Mouse (Mus musculus) layer of hippocampus, postnatal 14 days (tissue): ENCODE results near the gene Tagap1. TPM values are rescaled to one million over a fixed set of nuclear protein-coding genes. Genes with fewer than 3 reads are reported as not detected.
A peak's percentile ranks its signal among the peaks of the same experiment; 100 is the strongest.
"Not testable (repeated sequence)": the region's sequence is repeated elsewhere in the genome, so short reads cannot be mapped to it uniquely, and the experiment has no call there.

Source experiments
- DNase-seq, 2 experiments: peaks; one replicate each; pipeline ENCODE4 v3.0.0; 2021 to 2022; ENCODE audit warnings: low spot score in 2 of 2, mixed read lengths in 1 of 2
- long read RNA-seq, 2 experiments: library from polyadenylated mRNA; stranded (forward); transcript quantifications; one replicate each; pipeline ENCODE4 v2.0.0; 2021
- total RNA-seq, 2 experiments: library from RNA; stranded (reverse); gene quantifications; 2 replicates each; pipeline ENCODE4 v1.2.3; 2021

Tagap1 gene
- total RNA-seq = 10 to 100 TPM; 22.1 to 23.6 TPM
- long read RNA-seq, experiment 1, partial matches to known transcripts = 57 of 74 reads
- long read RNA-seq, experiment 1, other reads (novel, unspliced or antisense) = 17 of 74 reads
- long read RNA-seq, experiment 2, partial matches to known transcripts = 55 of 91 reads
- long read RNA-seq, experiment 2, other reads (novel, unspliced or antisense) = 36 of 91 reads

DNA sequence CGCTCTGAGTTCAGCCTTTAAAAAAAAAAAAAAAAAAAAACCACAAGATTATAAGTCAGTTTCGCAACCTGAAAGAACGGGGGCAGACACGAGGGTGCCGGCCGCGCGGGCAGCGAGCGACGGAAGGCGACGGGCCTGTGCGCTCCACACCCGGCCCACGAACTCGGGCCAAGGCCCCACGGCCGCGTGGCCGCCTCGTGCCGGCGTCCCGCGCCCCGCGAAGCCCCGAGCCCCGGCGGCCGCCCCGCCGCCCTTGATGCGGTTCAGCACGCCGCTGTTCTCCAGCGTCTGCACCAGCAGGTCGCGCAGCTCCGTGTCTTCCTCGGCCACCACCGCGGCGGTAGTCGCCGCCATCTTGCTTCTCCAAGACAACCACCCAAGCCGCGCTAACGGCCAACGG lies at the start of gene Tagap1:
Gene Tagap1, minus strand, starts transcription at position 381 of the 400 bp plus-strand sequence.
- DNase-seq = peak; percentile 18 to 56

DNA sequence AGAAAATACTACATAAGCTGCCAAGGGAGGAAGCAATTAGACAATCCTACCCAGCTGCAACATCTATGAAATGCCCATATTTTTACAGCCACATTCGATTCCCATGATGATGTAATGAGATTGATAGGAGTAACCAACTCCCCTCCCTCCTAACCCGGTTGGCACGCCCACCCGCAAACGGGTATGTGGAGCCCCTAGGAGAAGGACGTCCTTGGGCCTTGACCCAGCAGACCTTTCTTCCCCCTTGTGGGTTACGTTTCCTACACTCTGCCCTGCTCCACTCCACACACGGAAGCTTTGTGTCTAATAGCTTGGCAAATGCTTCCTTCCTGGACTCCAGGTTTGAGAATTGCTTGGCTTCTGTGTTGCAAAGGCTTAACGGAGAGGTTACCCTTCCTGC lies 48.9 kb upstream of the Tagap1 start:
- not testable (repeated sequence) for DNase-seq

DNA sequence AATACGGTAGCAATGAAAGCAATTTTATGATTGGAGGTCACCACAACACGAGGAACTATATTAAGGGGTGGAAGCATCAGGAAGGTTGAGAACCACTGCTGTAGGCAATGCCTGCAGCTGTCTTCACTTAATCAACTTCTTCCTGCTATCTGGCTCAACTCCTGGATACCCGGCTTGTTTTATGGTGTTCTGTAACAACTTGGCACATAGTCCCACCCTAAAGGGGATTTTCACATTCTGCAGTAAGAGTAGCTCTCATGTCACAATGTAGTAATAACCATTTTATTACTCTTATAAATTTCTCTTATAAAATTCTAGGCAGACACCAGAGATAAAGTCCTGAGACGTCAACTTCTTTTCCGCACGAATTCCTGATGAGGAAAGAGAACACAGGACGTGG lies 48.5 kb upstream of the Tagap1 start:
- DNase-seq = not testable (repeated sequence)

DNA sequence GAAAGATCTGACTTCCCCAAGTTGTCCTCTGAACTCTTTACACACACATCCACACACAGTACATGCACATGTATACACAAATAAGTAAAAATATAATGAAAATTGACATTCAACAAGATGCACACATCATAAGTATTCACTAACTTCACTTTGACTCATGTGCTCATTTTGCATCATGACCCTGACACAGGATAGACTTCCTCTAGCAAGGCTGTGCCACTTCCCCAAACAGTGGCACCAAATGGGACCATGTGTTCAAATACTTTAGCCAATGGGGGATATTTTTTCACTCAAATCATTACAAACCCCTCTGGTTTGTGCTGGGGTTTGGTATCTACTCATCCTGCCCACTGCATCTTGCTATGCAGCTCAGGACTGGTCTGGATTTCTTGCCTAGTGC lies 47.9 kb upstream of the Tagap1 start:
- DNase-seq = not testable (repeated sequence)

DNA sequence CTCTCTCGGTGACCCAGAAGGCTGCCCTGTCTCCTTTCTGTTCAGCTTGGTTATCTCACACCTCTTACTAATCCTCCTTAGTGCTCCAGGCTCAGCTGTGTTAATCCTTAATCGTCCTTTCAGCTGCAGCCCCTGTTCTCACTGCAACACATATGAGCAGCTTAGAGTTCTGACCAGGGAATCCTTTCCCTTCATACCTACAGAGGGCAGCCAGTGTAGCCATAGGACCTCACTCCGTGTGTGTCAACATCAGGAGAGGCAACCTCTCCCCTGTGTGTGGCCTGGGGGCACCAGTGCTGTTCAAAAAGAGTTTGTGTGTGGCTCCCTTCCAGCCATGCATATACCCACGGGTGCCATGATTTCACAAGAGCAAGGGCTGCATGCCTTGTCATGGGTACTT lies 44.7 kb upstream of the Tagap1 start:
- DNase-seq = not testable (repeated sequence)

DNA sequence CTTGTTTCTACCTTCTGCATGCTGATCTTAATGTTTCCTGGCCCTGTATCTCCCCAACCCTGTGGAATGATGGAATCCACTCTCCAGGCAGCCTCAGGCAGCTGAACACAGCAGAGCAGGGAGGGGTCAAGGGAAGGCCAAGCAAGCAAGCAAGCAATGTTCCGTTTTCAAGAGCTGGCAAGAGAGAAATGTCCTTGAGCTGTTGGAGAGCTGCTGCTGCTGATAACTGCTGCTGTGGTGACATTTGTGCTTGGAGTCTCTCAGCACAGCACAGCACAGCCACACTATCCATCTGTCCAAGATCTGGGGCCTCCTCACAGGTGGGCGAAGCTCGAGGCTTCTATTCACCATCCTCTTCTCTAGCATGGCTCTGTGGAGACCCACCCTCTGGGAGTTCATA lies 42.4 kb upstream of the Tagap1 start:
- not testable (repeated sequence) for DNase-seq

DNA sequence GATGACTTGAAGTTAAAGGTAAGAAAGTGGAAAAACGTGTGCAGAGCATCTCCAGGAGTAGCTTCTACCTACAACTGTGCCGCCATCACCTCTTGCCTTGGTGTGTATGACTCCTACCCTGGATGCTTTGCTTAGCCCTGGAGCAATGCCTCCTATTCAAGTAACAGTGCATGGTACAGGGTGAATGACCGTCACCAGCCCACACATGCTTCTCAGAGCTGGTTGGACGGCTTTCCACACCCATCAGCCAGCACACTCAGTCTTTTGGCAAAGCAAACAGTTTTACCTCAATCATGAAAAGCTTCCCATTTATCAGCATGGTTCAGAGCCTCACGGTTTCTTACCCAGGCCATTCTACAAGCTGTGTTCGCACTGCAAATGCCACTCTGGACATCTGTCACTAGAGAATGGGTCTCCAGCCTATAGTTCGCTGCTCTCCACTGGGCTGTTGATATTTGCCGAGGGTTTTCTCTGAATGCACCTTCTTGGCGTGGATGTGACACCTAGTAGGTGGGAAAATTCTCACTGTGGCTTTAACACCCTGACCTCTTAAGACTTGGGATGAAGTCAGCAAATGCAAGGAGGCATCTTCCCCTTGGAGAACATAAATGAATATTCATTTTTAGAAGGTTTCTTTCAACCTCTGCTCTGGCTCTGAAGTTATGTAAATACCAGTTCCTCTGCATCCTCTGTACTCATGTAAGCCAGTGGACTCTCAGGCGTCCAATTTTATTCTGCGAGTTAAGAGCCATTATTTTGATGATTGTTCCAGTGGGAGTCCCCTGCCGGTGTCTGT lies 41.0 kb upstream of the Tagap1 start:
- DNase-seq = not testable (repeated sequence)

DNA sequence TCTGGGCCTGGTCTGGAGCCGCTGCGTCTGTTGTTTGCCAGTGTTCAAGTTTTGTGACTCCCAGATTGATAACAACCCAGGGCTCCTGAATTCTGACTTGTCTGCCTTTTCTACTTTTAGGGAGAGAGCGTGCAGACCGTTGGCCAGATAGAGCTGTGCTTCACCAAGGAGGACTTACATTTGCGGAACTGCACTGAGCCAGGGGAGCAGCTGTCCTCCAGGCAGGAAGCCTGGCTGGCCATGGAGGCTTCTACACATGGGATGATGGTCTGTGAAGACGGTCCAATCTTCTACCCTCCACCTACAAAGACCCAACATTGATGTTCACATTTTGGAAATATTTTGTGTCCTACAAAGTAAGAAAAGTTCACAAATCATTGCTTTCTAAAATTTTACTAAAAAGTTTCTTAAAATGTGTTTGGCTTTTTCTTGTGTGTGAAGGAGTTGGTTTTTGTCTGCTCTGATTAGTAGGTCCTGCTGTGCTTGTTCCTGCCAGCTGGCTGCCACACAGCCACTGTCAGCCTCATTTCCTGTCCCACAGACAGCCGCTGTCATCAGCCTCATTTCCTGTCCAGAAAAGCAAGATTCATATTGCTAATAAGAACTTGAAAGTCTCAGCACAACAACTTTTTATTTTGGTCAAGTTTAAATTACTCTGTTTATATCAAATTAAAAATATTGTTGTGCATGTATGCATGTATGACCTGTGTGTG lies 37.0 kb upstream of the Tagap1 start:
- DNase-seq = not testable (repeated sequence)

DNA sequence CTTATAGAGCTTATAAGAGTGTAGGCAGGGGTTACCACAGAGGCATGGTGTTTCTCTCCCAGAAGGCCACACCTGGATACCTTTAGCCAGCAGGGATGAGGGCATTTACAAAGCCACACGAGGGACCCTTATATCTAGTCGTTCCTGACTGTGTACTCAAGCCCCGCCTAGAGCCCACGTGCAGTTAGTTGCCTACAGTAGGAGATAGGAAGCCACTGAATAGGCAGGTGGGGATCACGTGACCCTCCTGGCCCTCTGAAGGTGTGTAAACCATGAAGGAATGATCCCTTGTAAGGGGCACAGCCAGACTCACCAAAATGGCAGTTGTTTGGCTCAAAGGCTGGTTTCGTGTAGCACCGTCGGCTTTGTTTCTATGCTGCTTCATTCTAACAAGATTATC lies 35.9 kb upstream of the Tagap1 start:
- DNase-seq = not testable (repeated sequence)

DNA sequence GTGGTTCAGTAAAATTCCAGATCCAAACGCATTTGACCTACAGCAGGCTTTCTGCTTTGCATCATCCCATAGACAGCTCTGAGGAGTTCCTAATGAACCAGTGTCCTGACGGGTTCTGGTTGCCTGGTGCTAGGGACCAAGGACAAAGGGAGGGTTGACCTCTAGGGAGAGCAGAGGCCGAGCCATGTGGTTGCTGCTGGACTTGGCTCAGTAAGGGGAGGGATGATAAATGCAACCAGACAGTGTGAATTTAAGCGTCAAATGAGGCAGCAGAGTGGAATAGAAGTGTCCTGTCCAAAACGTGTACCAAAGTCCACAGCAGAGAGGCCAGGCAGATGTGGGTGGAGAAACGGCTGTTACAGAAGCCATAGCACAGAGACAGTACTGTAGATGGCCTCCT lies 34.5 kb upstream of the Tagap1 start:
- not testable (repeated sequence) for DNase-seq

DNA sequence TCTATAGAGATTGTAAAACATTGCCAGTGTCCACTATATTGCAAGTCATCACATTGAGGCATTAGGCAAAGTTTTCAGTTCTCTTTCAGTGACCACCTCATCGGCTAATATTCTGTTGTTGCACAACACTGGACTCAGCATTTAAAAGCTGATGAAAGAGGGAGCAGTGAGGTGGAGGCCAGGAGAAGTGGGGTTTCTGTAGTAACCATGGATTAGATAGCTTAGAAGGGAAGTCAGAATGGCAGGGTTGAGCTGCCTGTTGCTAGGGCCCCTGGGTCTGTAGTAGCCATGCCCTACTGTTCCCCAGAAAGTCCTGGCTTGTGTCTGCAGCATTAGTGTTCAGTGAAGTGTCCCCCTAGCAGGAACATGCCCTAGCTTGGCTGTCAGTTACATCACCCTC lies 25.2 kb upstream of the Tagap1 start:
- not testable (repeated sequence) for DNase-seq

DNA sequence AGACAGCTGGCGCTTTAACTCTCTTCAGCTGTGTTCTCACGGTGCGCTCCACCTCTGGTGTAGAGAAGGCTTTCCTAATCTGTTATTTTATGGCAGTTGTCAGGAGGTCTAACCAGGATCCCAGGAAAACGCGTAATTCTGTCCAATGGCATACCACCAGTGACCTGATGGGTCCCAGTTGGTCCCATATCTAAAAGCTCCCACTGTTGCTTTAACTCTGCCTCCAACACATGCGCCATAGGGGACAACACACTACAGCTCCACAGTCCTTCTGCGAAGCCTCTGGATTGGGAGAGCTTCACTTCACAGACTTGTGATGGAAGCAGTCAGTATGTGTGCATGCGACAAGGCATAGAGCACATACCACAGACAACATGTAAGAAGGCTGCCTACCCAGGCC lies 19.2 kb upstream of the Tagap1 start:
- DNase-seq = not testable (repeated sequence)

DNA sequence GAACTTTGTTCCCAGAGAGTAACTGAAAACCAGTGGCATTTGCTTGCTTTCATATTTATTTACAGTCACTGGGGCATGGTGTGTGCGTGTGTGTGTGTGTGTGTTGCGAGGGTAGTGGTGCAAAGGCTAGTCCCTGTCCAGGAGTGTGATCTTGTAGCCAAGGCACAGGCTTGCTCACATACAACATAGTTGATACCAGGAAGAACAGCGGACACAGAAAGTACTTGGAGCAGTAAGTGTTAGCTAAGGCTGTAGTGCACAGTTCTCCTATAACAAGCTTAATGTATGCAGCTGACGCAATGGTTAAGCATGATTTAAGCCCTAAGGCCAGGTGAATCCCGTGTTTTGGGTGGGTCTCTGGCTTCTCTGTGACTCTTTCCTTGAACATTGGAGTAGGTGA lies 18.4 kb upstream of the Tagap1 start:
- DNase-seq = not testable (repeated sequence)

DNA sequence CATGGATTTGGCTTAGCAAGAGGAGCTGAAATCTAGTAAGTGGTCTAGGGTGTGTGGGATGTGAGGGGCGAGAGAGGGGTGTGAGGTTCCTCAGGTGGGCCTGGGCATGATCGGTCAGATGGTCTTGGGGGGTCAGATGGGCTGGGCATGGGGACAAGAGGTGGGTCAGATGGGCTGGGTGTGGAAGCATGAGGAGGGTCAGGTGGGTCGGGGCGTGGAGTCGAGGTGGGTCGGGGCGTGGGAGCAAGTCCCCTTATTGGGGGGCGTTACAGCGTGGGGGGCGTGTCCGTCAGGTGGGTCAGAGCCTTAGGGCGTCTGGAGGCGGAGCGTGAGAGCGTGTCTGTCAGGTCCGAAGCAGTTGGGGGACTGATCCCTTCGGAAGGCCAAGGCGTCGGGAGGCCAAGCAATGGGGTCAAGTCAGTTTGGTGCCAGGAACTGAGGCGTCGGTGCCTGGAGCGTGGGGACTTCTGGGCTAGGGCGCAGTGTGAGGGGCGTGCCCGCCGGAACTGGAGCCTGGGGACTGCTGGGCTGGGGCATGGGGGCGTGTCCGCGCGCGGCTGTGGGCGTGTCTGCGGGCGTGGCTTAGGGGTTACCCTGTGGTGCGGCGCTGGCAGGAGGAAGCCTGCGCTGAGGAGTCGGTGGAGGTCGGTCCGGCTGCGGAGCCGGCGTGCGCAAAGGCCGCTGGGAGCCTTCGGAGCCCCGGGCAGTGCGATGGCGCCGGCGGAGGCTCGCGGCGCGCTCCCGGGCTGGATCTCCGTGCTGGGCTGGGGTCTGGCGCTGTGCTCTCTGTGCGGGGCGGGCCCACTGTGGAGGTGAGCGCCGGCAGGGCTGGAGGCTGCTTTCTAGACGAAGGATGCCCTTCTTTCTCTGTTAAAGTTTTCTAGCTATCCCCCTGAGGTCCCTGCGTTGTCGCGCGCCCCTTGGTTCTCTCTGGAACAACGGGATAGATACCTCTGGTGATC lies 17.6 kb upstream of the Tagap1 start, which contains the start of gene Gm49721:
Gene Gm49721, plus strand, starts transcription at position 618 of the 962 bp plus-strand sequence.
- DNase-seq = peak; percentile 40 to 47

DNA sequence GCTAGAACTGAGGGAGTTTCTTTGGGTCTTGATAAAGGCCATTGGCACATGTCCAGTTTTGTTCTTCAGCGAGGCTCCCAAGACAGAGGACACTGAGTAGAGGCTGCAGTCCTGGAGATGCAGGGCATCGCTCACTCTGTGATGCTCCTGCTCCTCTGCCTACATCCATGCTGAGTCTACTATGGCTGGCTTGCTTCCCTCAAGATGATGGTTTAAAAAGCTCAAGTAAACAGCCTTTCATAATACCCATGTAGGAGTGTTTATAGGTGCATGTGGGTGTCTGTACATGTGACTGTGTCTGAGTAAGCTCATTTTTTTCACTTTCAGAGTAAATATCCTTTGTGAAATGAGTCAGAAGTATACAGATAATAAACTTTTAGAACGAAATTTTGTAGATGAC lies 14.0 kb upstream of the Tagap1 start:
- DNase-seq = not testable (repeated sequence)

DNA sequence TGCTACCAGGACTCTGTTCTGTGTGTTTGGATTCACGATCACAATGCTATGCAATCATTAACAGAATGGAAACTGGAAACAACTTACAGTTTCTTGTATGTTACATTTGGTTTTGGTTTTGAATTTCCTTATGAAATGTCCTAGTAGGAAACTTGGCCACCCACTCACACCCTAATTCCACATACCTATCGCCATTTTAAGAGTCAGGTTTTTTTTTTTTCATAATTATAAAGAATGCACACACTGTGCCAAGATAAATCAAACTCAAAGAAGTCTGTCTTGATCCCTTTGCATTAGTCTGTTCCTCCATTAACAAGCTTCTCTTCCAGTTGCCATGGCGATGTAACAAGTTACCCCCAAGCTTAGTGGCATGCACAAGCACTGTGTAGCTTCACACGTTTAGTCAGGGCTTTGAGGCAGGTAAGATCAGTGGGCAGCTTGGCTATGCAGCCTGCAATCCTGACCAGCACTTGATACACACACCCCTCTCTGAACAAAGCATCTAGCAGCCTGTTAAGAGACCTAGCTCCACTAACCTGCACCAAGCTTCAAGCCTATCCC lies 12.0 kb upstream of the Tagap1 start:
- DNase-seq = not testable (repeated sequence)

DNA sequence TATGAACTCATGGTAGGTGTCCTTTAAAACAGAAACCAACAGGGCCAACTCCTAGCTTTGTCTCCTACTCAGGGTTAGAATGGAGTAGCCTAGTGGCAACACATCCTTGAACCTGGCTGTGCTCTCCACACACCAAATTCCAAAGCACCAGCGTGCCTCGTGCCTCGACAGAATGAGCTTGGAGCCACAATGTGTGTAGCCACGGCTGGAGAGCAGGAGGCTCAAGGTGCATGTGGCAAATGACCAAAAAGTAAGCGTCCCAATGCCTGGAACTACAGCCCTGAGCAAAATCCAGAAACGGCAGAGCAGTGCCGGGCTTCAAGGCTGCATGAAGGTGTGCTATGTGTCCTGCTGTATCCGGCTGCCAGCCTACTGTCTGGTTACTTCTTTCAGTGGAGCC lies 10.3 kb upstream of the Tagap1 start:
- not testable (repeated sequence) for DNase-seq

DNA sequence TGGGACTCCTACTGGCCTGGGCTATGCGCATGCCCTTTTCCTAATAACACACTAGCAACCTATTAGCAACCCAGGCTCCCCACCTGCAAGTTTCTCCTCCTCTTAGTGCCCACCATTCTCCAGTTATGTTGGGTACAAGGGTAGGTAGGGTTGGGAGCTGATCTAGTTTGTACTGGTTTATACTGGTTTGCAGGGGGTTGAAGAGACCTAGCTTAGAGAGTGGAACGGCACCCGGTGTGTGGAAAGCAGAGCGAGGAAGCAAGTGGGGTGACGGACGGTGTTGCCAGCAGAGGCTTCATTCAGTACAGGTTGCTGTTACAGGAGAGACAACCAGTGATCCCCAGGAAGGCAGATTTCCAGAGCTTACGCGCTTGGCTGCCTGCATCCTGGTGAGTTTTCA lies 9.4 kb upstream of the Tagap1 start, which contains the start of gene Rnaset2b:
Gene Rnaset2b, plus strand, starts transcription at position 301 of the 400 bp plus-strand sequence.
- not testable (repeated sequence) for DNase-seq

DNA sequence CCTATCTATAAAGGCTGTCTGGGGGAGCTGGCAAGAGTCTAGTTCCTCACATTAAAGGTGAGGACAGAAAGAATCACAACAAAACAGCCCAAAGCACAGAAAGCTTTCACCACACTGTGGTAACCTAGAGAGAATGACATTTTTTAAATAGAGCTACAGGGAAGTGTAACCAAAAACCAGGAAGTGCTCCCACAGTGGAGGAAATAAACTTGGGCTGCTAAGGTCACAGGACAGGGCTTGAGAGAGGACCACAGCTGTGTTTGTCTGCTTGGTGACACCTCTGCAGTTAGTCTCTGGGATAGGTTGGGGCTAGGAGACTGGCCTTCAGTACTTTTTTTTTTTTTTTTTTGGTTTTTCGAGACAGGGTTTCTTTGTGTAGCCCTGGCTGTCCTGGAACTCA lies 6.7 kb upstream of the Tagap1 start:
- not testable (repeated sequence) for DNase-seq

DNA sequence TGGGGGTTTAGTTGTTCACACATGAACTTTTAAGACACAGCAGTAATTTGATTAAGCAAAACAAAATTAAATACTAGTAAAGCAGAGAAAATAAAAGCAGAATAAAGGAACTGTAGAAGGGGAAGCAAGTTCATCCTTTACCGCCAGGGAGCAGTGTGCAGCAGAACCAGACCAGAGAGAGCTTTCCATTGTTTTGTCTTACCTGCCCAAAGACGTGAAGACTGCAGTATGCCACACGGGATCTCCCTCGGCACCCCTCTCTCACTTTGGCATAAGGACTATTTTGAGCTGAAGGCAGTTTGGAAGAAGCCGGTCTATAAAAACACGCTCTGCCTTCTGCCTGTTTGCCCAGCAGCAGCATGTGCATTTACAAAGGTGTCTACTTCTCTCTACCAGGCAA lies 4.4 kb upstream of the Tagap1 start:
- peak in 1 of 2 experiments; percentile 17 for DNase-seq
